Mouse (Mus musculus) limb, embryonic 14.5 days (tissue): ENCODE measurements around the gene Fgf22. TPM values are rescaled to one million over a fixed set of nuclear protein-coding genes. Genes with fewer than 3 reads are reported as not detected.

Experiments used
- ATAC-seq: fragments of 200-750 bp; cut with Nextera tagmentation; 2 replicates; pipeline ENCODE4 v1.8.0; 2017; ENCODE audit warnings: low read depth, moderate number of reproducible peaks, moderate TSS enrichment; ENCODE audit not compliant: low FRiP score
- DNase-seq: peaks from one replicate; pipeline ENCODE4 v3.0.0-alpha.2; 2015; ENCODE audit warnings: low spot score
- H3K27ac ChIP-seq: fragments of 300-500 bp; sonication (generic); replicated peaks from 2 replicates; pipeline ENCODE4 v1.5.1; 2014; ENCODE audit warnings: low read depth, mild to moderate bottlenecking, low read length, moderate library complexity, mixed read lengths
- H3K27me3 ChIP-seq: fragments of 300-500 bp; sonication (generic); 2 replicates; pipeline ENCODE4 v1.6.1; 2014; ENCODE audit warnings: low read length, mixed read lengths; ENCODE audit not compliant: control insufficient read depth, insufficient read depth
- H3K36me3 ChIP-seq: fragments of 300-500 bp; sonication (generic); 2 replicates; pipeline ENCODE4 v1.6.1; 2014; ENCODE audit warnings: mild to moderate bottlenecking, low read length, moderate library complexity, mixed read lengths; ENCODE audit not compliant: control insufficient read depth, insufficient read depth
- H3K4me1 ChIP-seq: fragments of 300-500 bp; sonication (generic); 2 replicates; pipeline ENCODE4 v1.6.1; 2014; ENCODE audit warnings: antibody characterized with exemption, low read length, mixed read lengths; ENCODE audit not compliant: control insufficient read depth, insufficient read depth
- H3K4me2 ChIP-seq: fragments of 300-500 bp; sonication (generic); replicated peaks from 2 replicates; pipeline ENCODE4 v1.6.1; 2014; ENCODE audit warnings: low read depth, mild to moderate bottlenecking, low read length, moderate library complexity; ENCODE audit not compliant: severe bottlenecking
- H3K4me3 ChIP-seq: fragments of 300-500 bp; sonication (generic); replicated peaks from 2 replicates; pipeline ENCODE4 v1.5.1; 2014; ENCODE audit warnings: low read length
- H3K9ac ChIP-seq: fragments of 300-500 bp; sonication (generic); 2 replicates; pipeline ENCODE4 v1.6.1; 2014; ENCODE audit warnings: mild to moderate bottlenecking, low read depth, low read length, moderate library complexity; ENCODE audit not compliant: severe bottlenecking
- H3K9me3 ChIP-seq: fragments of 300-500 bp; sonication (generic); 2 replicates; pipeline ENCODE4 v1.6.1; 2016; ENCODE audit warnings: low read length; ENCODE audit not compliant: control insufficient read depth
- POLR2A ChIP-seq: fragments of 200-500 bp; IDR thresholded peaks from 2 replicates; pipeline ENCODE4 v1.8.0; 2012; ENCODE audit warnings: inconsistent platforms, mild to moderate bottlenecking, moderate library complexity, borderline replicate concordance; ENCODE audit not compliant: insufficient read depth, insufficient read length; ENCODE audit errors: extremely low read depth
- WGBS: fragments of 180-500 bp; shearing (Covaris S2); extraction: QIAGEN DNeasy Blood & Tissue Kit; methylation state at CpG from one replicate; pipeline ENCODE4 v1.1.7; 2014; 5-methylcytosine and 5-hydroxymethylcytosine counted together
- polyA plus RNA-seq, 2 experiments: library from polyadenylated mRNA; depleted of rRNA in 1 of 2; stranded (reverse) in 1 of 2; unstranded in 1 of 2; fragments of >200 nt; fragmentation: Nextera tagmentation in 1 of 2; extraction: Ambion mirVana in 1 of 2; gene quantifications; 2 replicates each; pipeline versions ENCODE4 v1.2.1 to v1.2.3; 2012 to 2014

The Fgf22 gene
- polyA plus RNA-seq, 2 experiments, result 0.13 to 0.21 TPM

GRCm38 (mm10) chr10:79806972-79807371, 52.1 kb downstream of the Fgf22 start:
- Histone ChIP-seq H3K27me3 (no peaks in the 10 kb centered on the region), H3K27ac (no peak overlapping the region), H3K36me3 (peaks cover 47% of the 10 kb centered on the region), H3K4me2 (no peak overlapping the region), H3K4me1 (peaks cover 17% of the 10 kb centered on the region), H3K4me3 (no peak overlapping the region), H3K9me3 (no peaks in the 10 kb centered on the region), H3K9ac (no peak overlapping the region)
- ATAC-seq (no peak), DNase-seq (no peak)
- WGBS, result 78% methylated on average over 10 of the region's 10 CpGs
- TF ChIP-seq POLR2A, result no peak

GRCm38 (mm10) chr10:79807826-79808225, 53.0 kb downstream of the Fgf22 start:
- no peak for TF ChIP-seq POLR2A
- WGBS, result 50% methylated on average over 11 of the region's 11 CpGs
- no peaks in the 10 kb centered on the region for H3K9me3 ChIP-seq
- H3K27me3 ChIP-seq, result no peaks in the 10 kb centered on the region
- H3K4me3 ChIP-seq, result no peak overlapping the region
- peaks cover 10% of the 10 kb centered on the region for H3K4me1 ChIP-seq
- DNase-seq, result no peak
- peaks cover 48% of the 10 kb centered on the region for H3K36me3 ChIP-seq
- no peak overlapping the region for H3K9ac ChIP-seq
- 0 out of 2 replicates have a peak overlapping the region, but pooled peaks have one; percentile 5 for H3K27ac ChIP-seq
- no peak overlapping the region for H3K4me2 ChIP-seq
- ATAC-seq, result no peak

Other genes starting within 250 kb of the Fgf22 start
Only the 30 nearest of the 33 such genes appear.
- gene Plpp2, start 221.3 kb upstream of the Fgf22 start, polyA plus RNA-seq (2012; rRNA removed), result 15.9 and 21.9 TPM in 2 replicates
- gene Plpp2, start 221.3 kb upstream of the Fgf22 start, polyA plus RNA-seq (2014; fragmentation: Nextera tagmentation; extraction: Ambion mirVana), result 26.1 and 27.7 TPM in 2 replicates
- gene Mier2, start 199.9 kb upstream of the Fgf22 start, polyA plus RNA-seq (2012; rRNA removed), result 162 and 237 TPM in 2 replicates
- gene Mier2, start 199.9 kb upstream of the Fgf22 start, polyA plus RNA-seq (2014; fragmentation: Nextera tagmentation; extraction: Ambion mirVana), result 56.5 and 69.8 TPM in 2 replicates
- gene Theg, start 167.7 kb upstream of the Fgf22 start, polyA plus RNA-seq (2012; rRNA removed), result not detected in 2 replicates
- not detected in 2 replicates for gene Theg, start 167.7 kb upstream of the Fgf22 start, polyA plus RNA-seq (2014; fragmentation: Nextera tagmentation; extraction: Ambion mirVana)
- gene C2cd4c, start 141.1 kb upstream of the Fgf22 start, polyA plus RNA-seq (2012; rRNA removed), result 1.0 and 1.2 TPM in 2 replicates
- not detected in 2 replicates for gene C2cd4c, start 141.1 kb upstream of the Fgf22 start, polyA plus RNA-seq (2014; fragmentation: Nextera tagmentation; extraction: Ambion mirVana)
- gene Shc2, start 117.2 kb upstream of the Fgf22 start, polyA plus RNA-seq (2012; rRNA removed), result 30.2 and 33.0 TPM in 2 replicates
- 9.0 and 10.1 TPM in 2 replicates for gene Shc2, start 117.2 kb upstream of the Fgf22 start, polyA plus RNA-seq (2014; fragmentation: Nextera tagmentation; extraction: Ambion mirVana)
- 0.14 and 0.22 TPM in 2 replicates for gene Odf3l2, start 109.3 kb upstream of the Fgf22 start, polyA plus RNA-seq (2012; rRNA removed)
- gene Odf3l2, start 109.3 kb upstream of the Fgf22 start, polyA plus RNA-seq (2014; fragmentation: Nextera tagmentation; extraction: Ambion mirVana), result 0.15 TPM in 1 of 2 replicates, not detected in the other
- gene Madcam1, start 90.5 kb upstream of the Fgf22 start, polyA plus RNA-seq (2012; rRNA removed), result 5.0 and 8.4 TPM in 2 replicates
- gene Madcam1, start 90.5 kb upstream of the Fgf22 start, polyA plus RNA-seq (2014; fragmentation: Nextera tagmentation; extraction: Ambion mirVana), result 8.2 and 11.5 TPM in 2 replicates
- gene Tpgs1, start 85.7 kb upstream of the Fgf22 start, polyA plus RNA-seq (2012; rRNA removed), result 44.6 and 57.4 TPM in 2 replicates
- 66.0 and 67.0 TPM in 2 replicates for gene Tpgs1, start 85.7 kb upstream of the Fgf22 start, polyA plus RNA-seq (2014; fragmentation: Nextera tagmentation; extraction: Ambion mirVana)
- 138 and 156 TPM in 2 replicates for gene Cdc34, start 72.9 kb upstream of the Fgf22 start, polyA plus RNA-seq (2012; rRNA removed)
- gene Cdc34, start 72.9 kb upstream of the Fgf22 start, polyA plus RNA-seq (2014; fragmentation: Nextera tagmentation; extraction: Ambion mirVana), result 106 and 110 TPM in 2 replicates
- gene Gzmm, start 66.1 kb upstream of the Fgf22 start, polyA plus RNA-seq (2012; rRNA removed), result 1.1 and 1.4 TPM in 2 replicates
- 0.66 and 0.82 TPM in 2 replicates for gene Gzmm, start 66.1 kb upstream of the Fgf22 start, polyA plus RNA-seq (2014; fragmentation: Nextera tagmentation; extraction: Ambion mirVana)
- 763 and 866 TPM in 2 replicates for gene Bsg, start 50.6 kb upstream of the Fgf22 start, polyA plus RNA-seq (2012; rRNA removed)
- 805 and 825 TPM in 2 replicates for gene Bsg, start 50.6 kb upstream of the Fgf22 start, polyA plus RNA-seq (2014; fragmentation: Nextera tagmentation; extraction: Ambion mirVana)
- 0.70 and 1.3 TPM in 2 replicates for gene Hcn2, start 38.4 kb upstream of the Fgf22 start, polyA plus RNA-seq (2012; rRNA removed)
- gene Hcn2, start 38.4 kb upstream of the Fgf22 start, polyA plus RNA-seq (2014; fragmentation: Nextera tagmentation; extraction: Ambion mirVana), result 0.18 and 0.21 TPM in 2 replicates
- gene Polrmt, start 8.5 kb upstream of the Fgf22 start, polyA plus RNA-seq (2012; rRNA removed), result 64.1 and 75.3 TPM in 2 replicates
- 33.4 and 36.6 TPM in 2 replicates for gene Polrmt, start 8.5 kb upstream of the Fgf22 start, polyA plus RNA-seq (2014; fragmentation: Nextera tagmentation; extraction: Ambion mirVana)
- 176 and 229 TPM in 2 replicates for gene Rnf126, start 11.9 kb downstream of the Fgf22 start, polyA plus RNA-seq (2012; rRNA removed)
- gene Rnf126, start 11.9 kb downstream of the Fgf22 start, polyA plus RNA-seq (2014; fragmentation: Nextera tagmentation; extraction: Ambion mirVana), result 100 and 103 TPM in 2 replicates
- gene Fstl3, start 22.2 kb downstream of the Fgf22 start, polyA plus RNA-seq (2012; rRNA removed), result 11.6 and 14.7 TPM in 2 replicates
- 9.0 and 9.5 TPM in 2 replicates for gene Fstl3, start 22.2 kb downstream of the Fgf22 start, polyA plus RNA-seq (2014; fragmentation: Nextera tagmentation; extraction: Ambion mirVana)
- 0.04 and 0.06 TPM in 2 replicates for gene Prss57, start 35.9 kb downstream of the Fgf22 start, polyA plus RNA-seq (2012; rRNA removed)
- not detected in 2 replicates for gene Prss57, start 35.9 kb downstream of the Fgf22 start, polyA plus RNA-seq (2014; fragmentation: Nextera tagmentation; extraction: Ambion mirVana)
- gene Palm, start 38.5 kb downstream of the Fgf22 start, polyA plus RNA-seq (2012; rRNA removed), result 55.8 and 72.7 TPM in 2 replicates
- gene Palm, start 38.5 kb downstream of the Fgf22 start, polyA plus RNA-seq (2014; fragmentation: Nextera tagmentation; extraction: Ambion mirVana), result 76.2 and 83.8 TPM in 2 replicates
- 0.41 and 0.50 TPM in 2 replicates for gene Misp, start 65.9 kb downstream of the Fgf22 start, polyA plus RNA-seq (2012; rRNA removed)
- 0.54 and 1.2 TPM in 2 replicates for gene Misp, start 65.9 kb downstream of the Fgf22 start, polyA plus RNA-seq (2014; fragmentation: Nextera tagmentation; extraction: Ambion mirVana)
- 536 and 644 TPM in 2 replicates for gene Ptbp1, start 99.4 kb downstream of the Fgf22 start, polyA plus RNA-seq (2012; rRNA removed)
- 262 and 279 TPM in 2 replicates for gene Ptbp1, start 99.4 kb downstream of the Fgf22 start, polyA plus RNA-seq (2014; fragmentation: Nextera tagmentation; extraction: Ambion mirVana)
- 10.3 and 17.3 TPM in 2 replicates for gene Prtn3, start 119.4 kb downstream of the Fgf22 start, polyA plus RNA-seq (2012; rRNA removed)
- 5.9 and 8.2 TPM in 2 replicates for gene Prtn3, start 119.4 kb downstream of the Fgf22 start, polyA plus RNA-seq (2014; fragmentation: Nextera tagmentation; extraction: Ambion mirVana)
- 220 and 326 TPM in 2 replicates for gene Plppr3, start 119.6 kb downstream of the Fgf22 start, polyA plus RNA-seq (2012; rRNA removed)
- gene Plppr3, start 119.6 kb downstream of the Fgf22 start, polyA plus RNA-seq (2014; fragmentation: Nextera tagmentation; extraction: Ambion mirVana), result 61.5 and 79.7 TPM in 2 replicates
- gene Elane, start 131.2 kb downstream of the Fgf22 start, polyA plus RNA-seq (2012; rRNA removed), result 0.35 and 1.8 TPM in 2 replicates
- 0.62 and 1.2 TPM in 2 replicates for gene Elane, start 131.2 kb downstream of the Fgf22 start, polyA plus RNA-seq (2014; fragmentation: Nextera tagmentation; extraction: Ambion mirVana)
- 1.1 and 2.3 TPM in 2 replicates for gene Cfd, start 135.8 kb downstream of the Fgf22 start, polyA plus RNA-seq (2012; rRNA removed)
- not detected in 2 replicates for gene Cfd, start 135.8 kb downstream of the Fgf22 start, polyA plus RNA-seq (2014; fragmentation: Nextera tagmentation; extraction: Ambion mirVana)
- gene Med16, start 153.8 kb downstream of the Fgf22 start, polyA plus RNA-seq (2012; rRNA removed), result 54.6 and 73.8 TPM in 2 replicates
- 33.4 and 38.3 TPM in 2 replicates for gene Med16, start 153.8 kb downstream of the Fgf22 start, polyA plus RNA-seq (2014; fragmentation: Nextera tagmentation; extraction: Ambion mirVana)
- gene Gm26602, start 155.8 kb downstream of the Fgf22 start, polyA plus RNA-seq (2012; rRNA removed), result not detected in 2 replicates
- 6.6 TPM in 1 of 2 replicates, not detected in the other for gene Gm26602, start 155.8 kb downstream of the Fgf22 start, polyA plus RNA-seq (2014; fragmentation: Nextera tagmentation; extraction: Ambion mirVana)
- 2.5 and 2.8 TPM in 2 replicates for gene Kiss1r, start 161.9 kb downstream of the Fgf22 start, polyA plus RNA-seq (2012; rRNA removed)
- gene Kiss1r, start 161.9 kb downstream of the Fgf22 start, polyA plus RNA-seq (2014; fragmentation: Nextera tagmentation; extraction: Ambion mirVana), result 0.17 and 0.26 TPM in 2 replicates
- 158 and 219 TPM in 2 replicates for gene R3hdm4, start 166.1 kb downstream of the Fgf22 start, polyA plus RNA-seq (2012; rRNA removed)
- gene R3hdm4, start 166.1 kb downstream of the Fgf22 start, polyA plus RNA-seq (2014; fragmentation: Nextera tagmentation; extraction: Ambion mirVana), result 141 and 152 TPM in 2 replicates
- 8.6 and 12.6 TPM in 2 replicates for gene Arid3a, start 172.0 kb downstream of the Fgf22 start, polyA plus RNA-seq (2012; rRNA removed)
- 4.8 and 5.0 TPM in 2 replicates for gene Arid3a, start 172.0 kb downstream of the Fgf22 start, polyA plus RNA-seq (2014; fragmentation: Nextera tagmentation; extraction: Ambion mirVana)
- 58.7 and 78.5 TPM in 2 replicates for gene Wdr18, start 205.1 kb downstream of the Fgf22 start, polyA plus RNA-seq (2012; rRNA removed)
- 99.8 and 106 TPM in 2 replicates for gene Wdr18, start 205.1 kb downstream of the Fgf22 start, polyA plus RNA-seq (2014; fragmentation: Nextera tagmentation; extraction: Ambion mirVana)
- gene Grin3b, start 215.6 kb downstream of the Fgf22 start, polyA plus RNA-seq (2012; rRNA removed), result 0.72 and 0.76 TPM in 2 replicates
- 0.23 and 0.55 TPM in 2 replicates for gene Grin3b, start 215.6 kb downstream of the Fgf22 start, polyA plus RNA-seq (2014; fragmentation: Nextera tagmentation; extraction: Ambion mirVana)